Mouse (Mus musculus): ENCODE results near the gene Lman2.

- TF ChIP-seq ZNF384 (IDR thresholded peaks at IDR 0.05; ENCODE audit: low read depth, low read length), result no peak
- no peak for TF ChIP-seq MAFK (IDR thresholded peaks at IDR 0.05; ENCODE audit: insufficient read depth, low read depth, low read length)
- TF ChIP-seq ZC3H11A (IDR thresholded peaks at IDR 0.05; ENCODE audit: borderline replicate concordance, low read depth, low read length), result no peak
- TF ChIP-seq HCFC1 (IDR thresholded peaks at IDR 0.05; ENCODE audit: borderline replicate concordance, insufficient read depth, low read length), result no peak
Measured at GRCm38 (mm10) chr13:55378907-55379580, 16.5 kb upstream of the Lman2 start.
